Mouse (Mus musculus) megakaryocyte, embryonic 14.5 days (primary cell): Measurements from ENCODE around the gene Ripk1. TPM values are rescaled to one million over a fixed set of nuclear protein-coding genes. Genes with fewer than 3 reads are reported as not detected.

Source experiments
- H3K27me3 ChIP-seq: replicated peaks from 2 replicates; pipeline ENCODE3; 2012; ENCODE audit warnings: inconsistent platforms
- H3K36me3 ChIP-seq: replicated peaks from 2 replicates; pipeline ENCODE3; 2012; ENCODE audit warnings: low read length, inconsistent platforms, mixed read lengths
- H3K4me1 ChIP-seq: 2 replicates; pipeline ENCODE4 v1.6.1; 2012; ENCODE audit warnings: inconsistent platforms
- H3K4me3 ChIP-seq: replicated peaks from 2 replicates; pipeline ENCODE3; 2012; ENCODE audit warnings: moderate library complexity, mild to moderate bottlenecking, inconsistent platforms
- H3K9me3 ChIP-seq: 2 replicates; pipeline ENCODE4 v1.6.1; 2012; ENCODE audit warnings: inconsistent platforms
- FLI1 ChIP-seq: IDR thresholded peaks from 2 replicates; pipeline ENCODE4 v1.6.1; 2012; ENCODE audit warnings: low read length, inconsistent platforms, mixed read lengths
- GATA1 ChIP-seq: IDR thresholded peaks from 3 replicates; pipeline ENCODE4 v1.6.1; 2012; ENCODE audit warnings: mixed read lengths, low read length, inconsistent platforms, borderline replicate concordance
- polyA plus RNA-seq: library from polyadenylated mRNA; stranded (reverse); fragments of >175 nt; gene quantifications from 2 replicates; pipeline ENCODE4 v1.2.3, GENCODE M21; 2012; ENCODE audit warnings: low replicate concordance; ENCODE audit not compliant: insufficient read depth

Gene Ripk1
- polyA plus RNA-seq, result 3.4 and 8.7 TPM in 2 replicates

- Histone ChIP-seq H3K4me3 (peak within 1 kb of the TSS; percentile 99), H3K4me1 (peaks cover 55% of the 10 kb centered on the region), H3K9me3 (no peaks in the 10 kb centered on the region), H3K36me3 (peaks cover 17% of the 10 kb centered on the region), H3K27me3 (no peaks in the 10 kb centered on the region)
- TF ChIP-seq GATA1 (no peak), FLI1 (peak; percentile 82; the same call in 1 of the 2 replicates)
Measured at GRCm38 (mm10) chr13:34002058-34003006, at the start of gene Ripk1, which contains the start of gene Serpinb6a. Gene Ripk1, plus strand, starts transcription at chr13:34002363. Gene Serpinb6a, minus strand, starts transcription at chr13:34002794.

DNA sequence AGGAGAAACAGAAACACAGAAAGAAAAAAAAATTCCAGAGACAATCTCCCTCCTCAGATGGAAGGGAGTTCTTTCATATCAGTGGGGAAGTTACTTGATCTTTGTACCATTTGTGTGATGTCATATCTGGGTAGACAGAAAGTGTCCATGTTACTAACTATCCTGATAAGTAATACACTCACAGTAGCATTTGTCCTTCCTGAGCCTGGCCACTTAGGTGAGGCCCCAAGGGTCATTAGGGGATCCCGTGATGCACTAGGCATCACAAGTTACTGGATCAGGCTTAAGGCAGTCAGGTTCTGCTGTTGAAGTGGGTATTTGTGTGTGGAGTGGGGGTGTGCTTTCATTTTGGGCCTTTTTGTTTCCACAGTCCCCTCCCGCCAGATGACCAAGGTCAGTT, 49.2 kb upstream of the Ripk1 start:
- TF ChIP-seq FLI1, result no peak
- TF ChIP-seq GATA1, result no peak

DNA sequence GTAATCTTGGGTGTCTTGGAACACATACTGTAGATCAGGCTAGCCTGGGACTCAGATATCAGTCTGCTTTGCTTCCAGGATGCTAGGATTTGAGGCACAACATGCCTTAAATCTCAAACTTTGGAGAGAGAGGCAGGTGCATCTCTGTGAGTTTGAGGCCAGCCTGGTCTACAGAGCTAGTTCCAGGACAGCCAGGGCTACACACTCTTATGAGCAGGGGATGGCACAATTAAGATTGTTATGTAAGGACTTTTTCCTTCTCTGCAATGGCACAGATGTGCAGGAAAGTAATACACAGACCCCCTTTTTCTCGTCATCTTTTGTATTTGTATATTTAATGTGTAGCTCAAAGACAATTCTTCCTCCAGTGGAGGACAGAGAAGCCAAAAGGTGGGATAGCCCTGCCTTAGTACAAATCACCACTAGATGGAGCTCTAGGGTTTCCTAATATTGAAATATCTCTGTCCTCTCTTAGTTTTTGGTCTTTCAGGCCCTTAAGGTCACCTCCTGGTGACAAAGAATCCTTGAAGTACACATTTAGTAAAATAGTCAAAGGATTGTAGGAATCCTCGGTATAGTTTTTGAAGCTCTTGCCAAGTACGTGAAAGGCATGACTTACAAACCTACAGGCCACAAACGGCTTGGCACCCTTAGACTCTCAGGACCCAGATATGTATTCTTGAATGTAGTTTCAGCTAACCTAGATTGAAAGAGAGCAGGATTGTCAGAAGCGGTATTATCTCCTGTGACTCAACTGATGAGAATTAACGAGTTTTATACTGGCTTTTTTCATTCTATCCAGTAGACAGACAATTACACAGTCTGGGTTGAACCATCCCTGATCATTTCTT, 45.4 kb upstream of the Ripk1 start:
- TF ChIP-seq GATA1, result no peak
- no peak for TF ChIP-seq FLI1
- Histone ChIP-seq H3K9me3 (no peaks in the 10 kb centered on the region), H3K4me1 (peaks cover 17% of the 10 kb centered on the region), H3K36me3 (peaks cover 23% of the 10 kb centered on the region), H3K4me3 (no peak overlapping the region), H3K27me3 (no peaks in the 10 kb centered on the region)

More for the DNA sequence above, 49.2 kb upstream of the Ripk1 start:
- Histone ChIP-seq H3K27me3 (no peaks in the 10 kb centered on the region), H3K36me3 (no peaks in the 10 kb centered on the region), H3K4me1 (peaks cover 16% of the 10 kb centered on the region), H3K4me3 (no peak overlapping the region), H3K9me3 (no peaks in the 10 kb centered on the region)

DNA sequence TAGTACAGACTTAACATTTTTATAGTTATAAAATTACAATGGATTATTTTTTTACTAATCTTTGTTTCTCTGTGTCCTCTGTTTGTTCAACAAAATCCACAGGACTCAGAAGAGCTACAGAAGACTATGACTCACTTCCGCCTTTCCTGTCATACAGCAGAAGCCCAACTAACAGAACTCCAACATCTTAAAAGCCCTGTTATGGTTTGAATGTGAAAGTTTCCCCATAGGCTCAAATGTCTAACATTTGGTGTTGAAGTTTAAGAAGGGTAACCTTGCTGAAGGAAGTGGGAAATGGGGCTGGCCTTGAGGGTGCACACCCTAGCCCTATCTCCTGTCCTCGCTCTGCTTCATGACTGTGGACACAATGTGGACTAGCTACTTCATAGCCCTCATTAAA, 42.4 kb upstream of the Ripk1 start:
- TF ChIP-seq FLI1 (no peak), GATA1 (no peak)
- Histone ChIP-seq H3K4me1 (peaks cover 15% of the 10 kb centered on the region), H3K27me3 (no peaks in the 10 kb centered on the region), H3K36me3 (peaks cover 23% of the 10 kb centered on the region), H3K4me3 (peak overlapping the region; percentile 69), H3K9me3 (no peaks in the 10 kb centered on the region)

- H3K9me3 ChIP-seq, result no peaks in the 10 kb centered on the region
- peaks cover 19% of the 10 kb centered on the region for H3K36me3 ChIP-seq
- peak within 1 kb of the TSS; percentile 98 for H3K4me3 ChIP-seq
- peaks cover 41% of the 10 kb centered on the region for H3K4me1 ChIP-seq
- no peak for TF ChIP-seq GATA1
- TF ChIP-seq FLI1, result no peak
- no peaks in the 10 kb centered on the region for H3K27me3 ChIP-seq
Measured at GRCm38 (mm10) chr13:33964206-33965046, 37.7 kb upstream of the Ripk1 start, which contains the start of gene Nqo2. Gene Nqo2, plus strand, starts transcription at chr13:33964687.

- Histone ChIP-seq H3K4me1 (peaks cover 34% of the 10 kb centered on the region), H3K9me3 (no peaks in the 10 kb centered on the region), H3K4me3 (peak overlapping the region; percentile 98), H3K27me3 (no peaks in the 10 kb centered on the region), H3K36me3 (peaks cover 12% of the 10 kb centered on the region)
- TF ChIP-seq GATA1, result no peak; the same call in 2 of the 3 replicates
- TF ChIP-seq FLI1, result no peak
Measured at GRCm38 (mm10) chr13:33965056-33966024, 36.8 kb upstream of the Ripk1 start.

DNA sequence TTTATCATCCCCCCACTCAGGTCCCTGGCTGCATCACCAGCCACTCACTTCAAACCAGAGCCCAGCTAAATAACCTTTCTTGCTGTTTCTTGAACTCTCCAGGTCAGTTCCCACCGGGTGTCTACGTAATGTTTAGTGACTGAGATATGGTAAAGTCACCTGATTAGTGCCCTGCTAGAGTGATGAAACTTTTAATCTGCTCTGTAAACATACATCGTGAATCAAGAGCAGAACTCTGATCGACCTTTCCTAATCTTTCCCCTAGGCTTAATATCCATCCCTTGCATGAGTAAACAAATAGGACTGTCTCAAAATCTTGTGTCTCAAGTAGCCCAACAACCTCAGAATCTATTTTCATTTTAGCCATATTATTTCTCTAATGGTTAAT, 36.1 kb upstream of the Ripk1 start:
- Histone ChIP-seq H3K36me3 (peaks cover 9% of the 10 kb centered on the region), H3K27me3 (no peaks in the 10 kb centered on the region), H3K9me3 (no peaks in the 10 kb centered on the region), H3K4me1 (peaks cover 36% of the 10 kb centered on the region), H3K4me3 (peak overlapping the region; percentile 98)
- TF ChIP-seq FLI1 (no peak), GATA1 (no peak)

GRCm38 (mm10) chr13:33966574-33966973, 35.6 kb upstream of the Ripk1 start:
- no peak for TF ChIP-seq GATA1
- Histone ChIP-seq H3K9me3 (no peaks in the 10 kb centered on the region), H3K27me3 (no peaks in the 10 kb centered on the region), H3K4me1 (peaks cover 40% of the 10 kb centered on the region), H3K4me3 (peak overlapping the region; percentile 8), H3K36me3 (peaks cover 11% of the 10 kb centered on the region)
